Mouse (Mus musculus) skeletal muscle tissue, adult 2 months (tissue): ENCODE measurements around the gene Rhbdl1.
"Not testable (repeated sequence)": the region's sequence is repeated elsewhere in the genome, so short reads cannot be mapped to it uniquely, and the experiment has no call there.

Source experiments
- DNase-seq: peaks from one replicate; pipeline ENCODE4 v3.0.0-alpha.2; 2012; ENCODE audit warnings: low read depth, low spot score

The Rhbdl1 gene

GRCm38 (mm10) chr17:25825984-25826570 lies 11.0 kb downstream of the Rhbdl1 start:
- DNase-seq: no peak

DNA sequence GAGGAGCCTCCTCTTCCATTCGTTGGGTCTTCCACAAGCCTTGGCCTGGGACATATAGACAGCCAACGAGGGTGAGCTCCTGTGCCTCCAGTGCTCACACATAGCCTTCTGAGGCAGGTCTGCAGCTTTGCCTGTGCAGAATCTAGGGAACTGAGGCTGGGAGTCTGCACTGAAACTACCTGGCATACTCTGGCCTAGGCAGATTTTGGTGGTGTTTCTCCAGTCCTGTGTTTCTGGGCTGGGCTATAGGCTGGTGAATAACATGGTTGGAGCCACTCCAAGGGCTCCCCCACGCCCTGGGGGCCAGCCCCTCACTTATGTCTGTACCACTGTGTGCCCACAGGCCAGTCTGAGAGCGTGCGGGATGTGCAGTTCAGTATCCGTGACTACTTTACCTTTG lies 11.8 kb downstream of the Rhbdl1 start:
- DNase-seq: no peak

DNA sequence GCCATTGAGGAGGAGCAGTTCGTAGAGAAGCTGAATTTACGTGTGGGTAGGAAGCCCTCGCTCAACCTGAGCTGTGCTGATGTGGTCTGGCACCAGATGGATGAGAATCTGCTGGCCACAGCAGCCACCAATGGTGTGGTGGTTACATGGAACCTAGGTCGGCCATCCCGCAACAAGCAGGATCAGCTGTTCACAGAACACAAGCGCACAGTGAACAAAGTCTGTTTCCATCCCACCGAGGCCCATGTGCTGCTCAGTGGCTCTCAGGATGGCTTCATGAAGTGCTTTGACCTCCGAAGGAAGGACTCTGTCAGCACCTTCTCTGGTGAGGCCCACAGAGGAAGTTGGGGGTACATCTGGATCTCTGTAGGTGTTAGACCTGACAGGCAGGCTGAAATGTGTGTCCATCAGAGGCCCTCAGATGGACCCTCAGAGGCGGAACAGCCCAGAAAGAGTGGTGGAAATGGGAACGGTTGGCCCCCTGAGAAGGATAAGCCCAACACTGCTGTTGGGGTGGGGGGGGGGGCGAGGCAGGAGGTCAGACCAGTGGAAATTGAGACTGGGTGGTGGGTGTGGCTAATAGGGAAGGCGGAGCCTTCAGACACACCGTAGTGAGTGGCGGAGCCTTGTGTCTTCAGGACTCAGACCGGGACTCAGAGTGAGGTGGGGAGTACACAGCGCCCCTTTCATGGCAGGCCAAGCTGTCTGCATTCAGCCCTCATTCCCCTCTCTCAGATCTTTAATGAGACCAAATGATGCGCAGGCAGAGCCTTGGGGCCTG lies 12.5 kb downstream of the Rhbdl1 start:
- DNase-seq: no peak

DNA sequence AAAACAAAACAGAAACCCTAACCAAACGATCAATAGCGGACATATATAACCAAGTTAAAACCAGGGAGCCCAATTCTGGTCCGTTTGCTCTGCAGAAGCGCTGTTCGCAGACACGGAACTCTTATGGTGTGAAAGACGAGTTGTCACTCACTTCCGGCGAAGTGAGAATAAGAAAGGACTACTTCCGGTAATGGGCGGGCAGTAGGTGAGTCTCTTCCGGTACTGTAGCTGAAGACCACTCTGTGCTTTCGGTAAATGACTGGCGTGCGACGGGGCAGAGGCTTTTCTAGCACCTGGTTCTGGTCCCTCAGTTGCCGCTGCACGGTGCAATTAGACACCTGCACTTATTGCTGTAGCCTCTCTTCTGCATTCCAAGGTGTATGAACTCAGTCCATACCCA lies 13.6 kb downstream of the Rhbdl1 start, which contains the start of gene Wdr24:
Wdr24 (plus strand) TSS at position 176 of the 400 bp plus-strand sequence.
- DNase-seq: peak; percentile 80

DNA sequence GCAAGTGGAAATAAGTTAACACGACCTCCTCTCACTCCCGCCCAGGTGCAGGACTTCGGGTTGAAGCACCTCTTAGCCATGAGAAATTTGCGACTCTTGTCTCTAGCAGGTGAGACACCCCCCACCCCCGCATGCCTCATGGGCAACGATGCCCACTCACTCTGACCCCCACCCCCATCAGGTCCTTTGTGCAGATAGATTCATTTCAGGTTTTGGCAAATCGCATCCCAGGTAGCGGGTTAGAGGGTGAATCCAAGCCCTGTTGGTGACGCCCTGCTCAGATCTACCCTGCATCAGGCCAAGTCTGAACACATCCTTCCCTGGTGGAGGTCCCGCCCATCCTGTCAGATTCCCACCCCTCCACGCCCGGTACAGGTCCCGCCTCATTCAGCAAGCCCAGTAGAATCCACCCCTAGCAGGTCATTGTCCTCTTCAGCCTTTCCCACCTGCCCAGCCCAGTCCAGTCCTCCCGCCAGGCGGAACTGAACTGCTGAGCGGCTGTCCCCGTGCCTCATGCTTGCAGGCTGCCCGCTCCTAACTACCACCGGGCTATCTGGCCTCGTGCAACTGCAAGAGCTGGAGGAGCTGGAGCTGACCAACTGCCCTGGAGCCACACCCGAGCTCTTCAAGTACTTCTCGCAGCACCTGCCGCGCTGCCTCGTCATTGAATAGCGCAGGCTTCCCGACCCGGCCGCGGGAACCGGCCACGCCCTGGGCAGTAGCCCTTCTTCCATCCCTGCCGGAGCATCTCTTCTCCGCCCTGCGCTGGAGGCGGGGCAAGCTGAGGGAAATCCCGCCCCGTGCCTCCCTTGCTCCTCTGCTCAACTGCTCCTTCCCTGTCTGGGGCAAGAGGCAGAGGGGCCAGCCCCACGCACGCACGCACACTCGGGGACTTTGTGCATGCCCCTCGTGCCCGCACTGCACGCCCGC lies 18.0 kb downstream of the Rhbdl1 start:
- DNase-seq: no peak

DNA sequence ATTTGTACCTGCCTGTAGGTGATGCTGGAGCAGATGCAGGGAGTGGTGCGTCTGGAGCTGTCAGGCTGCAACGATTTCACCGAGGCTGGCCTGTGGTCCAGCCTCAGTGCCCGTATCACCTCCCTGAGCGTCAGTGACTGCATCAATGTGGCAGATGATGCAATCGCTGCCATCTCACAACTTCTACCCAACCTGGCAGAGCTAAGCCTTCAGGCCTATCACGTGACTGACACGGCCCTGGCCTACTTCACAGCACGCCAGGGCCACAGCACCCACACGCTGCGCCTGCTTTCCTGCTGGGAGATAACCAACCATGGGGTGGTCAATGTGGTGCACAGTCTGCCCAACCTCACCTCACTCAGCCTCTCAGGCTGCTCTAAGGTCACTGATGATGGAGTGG lies 19.4 kb downstream of the Rhbdl1 start:
- DNase-seq: no peak

DNA sequence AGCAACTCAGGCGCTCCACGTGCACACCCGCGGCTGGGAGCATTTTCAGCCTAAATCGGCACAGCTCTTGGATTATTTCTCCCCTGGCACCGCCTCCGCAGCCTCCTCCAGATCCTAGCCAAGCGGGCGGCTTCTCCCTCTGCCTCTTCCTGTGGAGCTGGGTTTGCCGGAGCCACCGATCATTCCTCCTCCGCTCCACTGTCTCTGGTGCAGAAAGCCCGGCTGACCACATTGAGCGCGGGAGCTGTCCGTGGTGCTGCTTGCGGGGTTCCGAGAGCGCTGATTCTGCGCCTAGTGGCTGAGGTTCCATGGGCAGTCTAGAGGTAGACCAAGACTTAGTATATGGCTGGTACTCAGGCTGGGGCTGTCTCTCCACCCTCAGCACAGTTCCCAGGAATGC lies 23.6 kb downstream of the Rhbdl1 start:
- DNase-seq: no peak

GRCm38 (mm10) chr17:25810890-25811289 lies 26.2 kb downstream of the Rhbdl1 start:
- no peak for DNase-seq

GRCm38 (mm10) chr17:25809606-25810340 lies 27.3 kb downstream of the Rhbdl1 start:
- no peak for DNase-seq

- DNase-seq: no peak
Measured at GRCm38 (mm10) chr17:25808789-25809605, 28.1 kb downstream of the Rhbdl1 start, which contains the start of gene Fbxl16. Gene Fbxl16, plus strand, starts transcription at chr17:25809085.

GRCm38 (mm10) chr17:25808028-25808427 lies 29.1 kb downstream of the Rhbdl1 start:
- no peak for DNase-seq

DNA sequence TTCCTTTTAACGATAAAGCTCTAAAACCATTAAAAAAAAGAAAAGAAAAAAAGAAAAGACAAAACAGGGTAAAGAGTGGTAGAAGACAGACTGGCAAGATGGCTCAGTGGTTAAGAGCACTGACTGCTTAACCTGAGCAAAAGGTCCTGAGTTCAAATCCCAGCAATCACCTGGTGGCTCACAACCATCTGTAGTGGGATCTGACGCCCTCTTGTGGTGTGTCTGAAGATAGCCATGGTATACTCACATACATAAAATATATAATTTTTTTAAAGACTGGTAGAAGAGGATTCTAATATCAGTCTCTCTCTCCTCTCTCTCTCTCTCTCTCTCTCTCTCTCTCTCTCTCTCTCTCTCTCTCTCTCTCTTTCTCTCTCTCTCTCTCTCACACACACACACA lies 29.6 kb downstream of the Rhbdl1 start:
- not testable (repeated sequence) for DNase-seq

- no peak for DNase-seq
Measured at GRCm38 (mm10) chr17:25806507-25806906, 30.6 kb downstream of the Rhbdl1 start.

DNA sequence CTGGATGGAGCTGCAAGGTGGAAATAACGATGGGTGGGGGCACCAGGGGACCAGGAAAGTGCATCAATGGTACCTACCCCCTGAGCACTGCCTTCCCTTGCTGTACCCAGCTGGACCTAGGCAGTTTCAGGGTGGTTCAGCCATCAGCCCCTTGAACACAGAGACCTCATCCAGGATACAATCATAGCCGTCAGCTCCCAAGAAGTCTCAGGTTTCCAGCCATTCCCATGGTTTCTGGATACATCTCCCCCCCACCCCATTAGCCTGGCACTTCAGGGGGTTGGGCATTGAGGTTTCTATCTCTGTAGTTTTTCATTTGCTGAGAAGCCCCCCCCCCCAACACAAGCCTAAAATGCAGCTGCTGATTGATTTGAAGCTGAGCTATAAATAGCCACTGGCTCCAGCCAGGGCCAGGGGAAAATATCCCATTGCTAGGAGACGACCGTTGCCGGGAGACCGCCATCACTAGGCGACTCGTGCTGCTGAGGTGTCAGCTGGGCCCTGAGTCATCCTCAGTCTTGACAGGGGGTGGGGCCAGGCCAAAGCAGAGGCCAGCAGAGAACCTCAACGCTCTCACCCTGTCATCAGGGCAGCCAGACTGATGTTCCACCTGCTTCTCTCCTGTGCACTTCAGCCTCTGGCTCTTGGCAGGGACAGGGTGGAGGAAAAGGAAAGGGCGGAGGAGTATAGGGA lies 34.1 kb downstream of the Rhbdl1 start:
- DNase-seq: peak; percentile 48

DNA sequence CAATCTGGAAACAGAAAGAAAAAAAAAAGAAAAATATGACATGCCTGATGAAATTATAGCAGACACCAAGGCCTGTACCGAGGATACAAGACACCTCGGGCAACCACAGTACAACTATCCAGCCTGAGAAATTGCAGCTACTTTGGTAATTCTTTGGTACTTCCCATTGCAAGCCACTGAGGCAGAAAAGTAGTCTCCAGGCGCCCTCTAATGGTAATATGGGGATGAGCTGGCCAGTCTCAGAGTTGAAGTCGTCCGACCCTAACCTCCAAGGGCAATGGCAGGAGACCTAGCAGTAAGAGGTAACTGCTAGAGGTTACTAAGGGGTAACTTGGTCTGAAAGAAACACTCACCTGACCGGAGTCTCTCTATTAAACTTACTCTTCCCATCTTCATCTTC lies 36.1 kb downstream of the Rhbdl1 start:
- DNase-seq: no peak

DNA sequence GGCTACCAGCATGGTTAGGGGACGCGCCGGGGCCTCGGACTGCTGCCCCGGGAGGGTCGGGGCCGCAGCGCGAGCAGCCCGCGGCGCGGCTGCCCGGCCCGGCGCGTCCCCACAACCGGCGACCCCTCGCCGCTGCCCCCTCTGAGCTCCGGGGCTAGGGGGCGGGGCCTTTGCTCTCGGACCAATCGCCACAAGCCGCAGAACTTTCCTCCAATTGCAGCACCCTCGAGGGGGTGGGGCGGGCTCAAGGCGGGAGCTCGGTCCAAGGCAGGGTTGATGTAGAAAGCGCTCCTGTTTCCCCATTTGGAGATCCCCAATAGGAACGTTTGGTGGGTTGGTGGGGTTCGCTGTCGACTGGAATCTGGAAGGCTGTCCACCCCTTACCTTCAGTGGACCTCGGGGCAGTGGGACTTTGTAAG lies 40.1 kb downstream of the Rhbdl1 start, which contains the start of gene Metrn:
Metrn (minus strand) TSS at position 186 of the 419 bp plus-strand sequence.
- peak; percentile 64 for DNase-seq

DNA sequence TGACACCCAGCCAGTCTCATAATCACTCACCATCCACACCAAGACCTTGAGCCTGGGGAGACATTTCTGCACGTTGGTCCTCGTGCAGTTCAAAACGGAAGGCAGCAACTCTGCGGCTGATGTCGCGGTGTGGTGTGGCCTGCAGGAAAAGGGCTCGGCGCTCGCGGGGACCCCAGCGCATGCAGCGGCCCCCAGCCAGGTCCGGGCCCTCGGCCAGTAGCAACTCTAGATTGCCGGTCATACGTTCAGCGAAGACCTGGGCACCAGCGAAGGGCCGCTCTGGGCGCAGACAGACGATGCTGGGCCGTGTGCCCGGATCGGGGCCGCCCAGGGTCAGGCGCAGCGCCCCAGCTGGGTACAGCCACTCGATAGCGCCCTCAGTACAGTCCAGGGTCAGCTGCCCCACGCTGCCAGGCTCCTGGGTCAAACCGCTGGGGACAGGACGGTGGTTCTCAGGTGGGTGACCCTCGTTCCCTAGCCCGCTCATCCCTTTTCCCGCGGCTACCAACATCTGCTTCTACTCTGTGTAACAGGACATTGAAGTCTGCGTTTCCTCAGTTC lies 40.8 kb downstream of the Rhbdl1 start:
- DNase-seq: peak; percentile 62

GRCm38 (mm10) chr17:25795609-25796092 lies 41.4 kb downstream of the Rhbdl1 start, which contains the start of gene AC134908.4:
Gene AC134908.4, minus strand, starts transcription at chr17:25795659.
- DNase-seq: no peak

DNA sequence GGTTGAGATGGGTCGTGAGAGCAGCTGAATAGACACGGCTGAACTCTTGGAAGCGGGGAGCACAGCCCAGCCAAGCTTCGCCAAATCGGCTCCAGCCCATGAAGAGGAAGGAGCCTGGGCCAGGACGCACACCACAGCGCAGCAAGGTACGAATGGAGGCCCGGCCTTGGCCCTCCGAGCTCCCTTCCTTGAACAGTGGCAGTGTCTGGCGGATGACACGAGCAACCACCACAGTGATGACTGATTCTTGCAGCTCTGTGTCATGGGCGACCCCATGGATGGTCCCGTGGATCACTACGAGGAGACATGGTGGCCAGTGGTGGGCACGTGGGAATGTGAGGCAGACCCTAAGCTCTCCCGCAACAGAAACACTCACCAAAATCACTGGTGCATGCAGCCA lies 42.1 kb downstream of the Rhbdl1 start:
- DNase-seq: no peak
